Mouse (Mus musculus) stomach, embryonic 16.5 days (tissue): ENCODE results near the gene Naaladl1. TPM values are rescaled to one million over a fixed set of nuclear protein-coding genes. Genes with fewer than 3 reads are reported as not detected.

ENCODE experiments used
- ATAC-seq: fragments of 200-750 bp; cut with Nextera tagmentation; 2 replicates; pipeline ENCODE4 v1.8.0; 2017; ENCODE audit warnings: moderate number of reproducible peaks, moderate TSS enrichment; ENCODE audit not compliant: insufficient read depth, low FRiP score
- H3K27ac ChIP-seq: fragments of 300-500 bp; sonication (generic); 2 replicates; pipeline ENCODE4 v1.5.1; 2014; ENCODE audit warnings: low read length
- H3K27me3 ChIP-seq: fragments of 300-500 bp; sonication (generic); 2 replicates; pipeline ENCODE4 v1.6.1; 2014; ENCODE audit warnings: low read length, control low read depth, mixed read lengths; ENCODE audit not compliant: control insufficient read depth, insufficient read depth
- H3K36me3 ChIP-seq: fragments of 300-500 bp; sonication (generic); 2 replicates; pipeline ENCODE4 v1.6.1; 2014; ENCODE audit warnings: low read length; ENCODE audit not compliant: control insufficient read depth, insufficient read depth
- H3K4me1 ChIP-seq: fragments of 300-500 bp; sonication (generic); 2 replicates; pipeline ENCODE4 v1.6.1; 2014; ENCODE audit warnings: low read length, control low read depth, mixed read lengths; ENCODE audit not compliant: control insufficient read depth, insufficient read depth
- H3K4me2 ChIP-seq: fragments of 300-500 bp; sonication (generic); 2 replicates; pipeline ENCODE4 v1.6.1; 2014; ENCODE audit warnings: low read depth, low read length, mixed read lengths
- H3K4me3 ChIP-seq: fragments of 300-500 bp; sonication (generic); replicated peaks from 2 replicates; pipeline ENCODE4 v1.5.1; 2014; ENCODE audit warnings: mild to moderate bottlenecking, low read length
- H3K9ac ChIP-seq: fragments of 300-500 bp; sonication (generic); 2 replicates; pipeline ENCODE4 v1.6.1; 2014; ENCODE audit warnings: low read length
- H3K9me3 ChIP-seq: fragments of 300-500 bp; sonication (generic); replicated peaks from 2 replicates; pipeline ENCODE4 v1.6.1; 2016; ENCODE audit warnings: low read length, control low read depth; ENCODE audit not compliant: control insufficient read depth
- WGBS: fragments of 180-500 bp; shearing (Covaris S2); extraction: QIAGEN DNeasy Blood & Tissue Kit; methylation state at CpG from one replicate; pipeline ENCODE4 v1.1.7; 2014; 5-methylcytosine and 5-hydroxymethylcytosine counted together
- polyA plus RNA-seq: library from polyadenylated mRNA; unstranded; fragments of >200 nt; fragmentation: Nextera tagmentation; extraction: Ambion mirVana; gene quantifications from 2 replicates; pipeline ENCODE4 v1.2.1, GENCODE M21; 2015

The Naaladl1 gene
- polyA plus RNA-seq, 1 experiment from 2014 or later: 2.9 TPM

GRCm38 (mm10) chr19:6157220-6157619 lies 51.6 kb downstream of the Naaladl1 start:
- Histone ChIP-seq H3K36me3 (no peaks in the 10 kb centered on the region), H3K4me1 (no peaks in the 10 kb centered on the region), H3K9me3 (no peaks in the 10 kb centered on the region), H3K4me3 (no peak overlapping the region), H3K9ac (0 out of 2 replicates have a peak overlapping the region, but pooled peaks have one; percentile 43), H3K27me3 (no peaks in the 10 kb centered on the region), H3K27ac (no peak overlapping the region), H3K4me2 (no peak overlapping the region)
- ATAC-seq: no peak
- 67% methylated on average over 6 of the region's 6 CpGs for WGBS

DNA sequence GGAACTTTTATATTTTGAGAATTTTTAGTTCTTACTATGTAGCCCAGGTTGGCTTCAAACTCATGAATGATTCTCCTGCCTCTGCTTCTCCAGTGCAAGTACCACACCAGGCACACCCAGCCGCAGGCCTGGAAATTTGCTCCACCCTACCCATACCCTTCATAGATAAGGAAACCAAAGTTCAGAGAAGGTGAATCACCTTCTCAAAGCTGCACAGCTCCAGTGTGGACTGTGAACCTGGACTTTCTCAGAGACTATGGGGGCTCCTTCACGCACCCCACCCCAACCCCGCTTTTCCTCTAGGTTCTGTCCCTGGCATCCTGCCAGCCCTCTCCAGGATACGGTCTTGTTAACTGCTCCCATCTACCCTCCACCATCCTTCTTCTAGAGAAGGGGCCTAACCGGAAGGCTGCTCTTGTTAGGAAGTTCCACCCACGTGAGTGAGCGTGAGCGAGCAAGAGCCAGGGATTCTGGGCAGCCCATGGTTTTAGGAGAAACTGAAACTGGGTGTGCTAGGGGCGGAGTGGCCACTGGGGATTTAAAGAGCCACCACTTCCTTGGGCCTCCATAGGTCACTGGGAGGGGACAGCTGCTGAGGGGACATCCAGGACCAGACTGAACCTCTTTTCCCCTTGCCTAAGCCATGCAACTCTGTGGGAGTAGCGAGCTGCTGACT lies 58.4 kb downstream of the Naaladl1 start:
- no peaks in the 10 kb centered on the region for H3K27me3 ChIP-seq
- WGBS: 51% methylated on average over 10 of the region's 10 CpGs
- no peak overlapping the region for H3K9ac ChIP-seq
- 0 out of 2 replicates have a peak overlapping the region, but pooled peaks have one; percentile 27 for H3K4me2 ChIP-seq
- no peak overlapping the region for H3K4me3 ChIP-seq
- no peaks in the 10 kb centered on the region for H3K9me3 ChIP-seq
- peaks cover 5% of the 10 kb centered on the region; the same call in 1 of the 2 replicates for H3K4me1 ChIP-seq
- no peak overlapping the region for H3K27ac ChIP-seq
- H3K36me3 ChIP-seq: no peaks in the 10 kb centered on the region
- peak; percentile 29; the same call in 1 of the 2 replicates for ATAC-seq

Other genes with a start within 250 kb of the Naaladl1 start
- gene Frmd8, start 230.5 kb upstream of the Naaladl1 start, polyA plus RNA-seq: 27.4 and 29.5 TPM in 2 replicates
- 5.1 and 5.5 TPM in 2 replicates for gene Slc25a45, start 228.0 kb upstream of the Naaladl1 start, polyA plus RNA-seq
- 1.7 and 1.8 TPM in 2 replicates for gene Tigd3, start 211.6 kb upstream of the Naaladl1 start, polyA plus RNA-seq
- 117 and 127 TPM in 2 replicates for gene Dpf2, start 192.8 kb upstream of the Naaladl1 start, polyA plus RNA-seq
- gene Cdc42ep2, start 181.0 kb upstream of the Naaladl1 start, polyA plus RNA-seq: 13.4 and 13.9 TPM in 2 replicates
- 49.6 and 50.4 TPM in 2 replicates for gene Pola2, start 141.6 kb upstream of the Naaladl1 start, polyA plus RNA-seq
- gene Slc22a20, start 119.6 kb upstream of the Naaladl1 start, polyA plus RNA-seq: not detected in 2 replicates
- gene Capn1, start 89.9 kb upstream of the Naaladl1 start, polyA plus RNA-seq: 22.0 and 22.7 TPM in 2 replicates
- gene Syvn1, start 59.2 kb upstream of the Naaladl1 start, polyA plus RNA-seq: 27.5 and 29.2 TPM in 2 replicates
- gene Mrpl49, start 48.0 kb upstream of the Naaladl1 start, polyA plus RNA-seq: 63.2 and 65.9 TPM in 2 replicates
- gene Fau, start 47.9 kb upstream of the Naaladl1 start, polyA plus RNA-seq: 635 and 729 TPM in 2 replicates
- 25.0 and 26.0 TPM in 2 replicates for gene Znhit2, start 44.6 kb upstream of the Naaladl1 start, polyA plus RNA-seq
- gene Tm7sf2, start 37.4 kb upstream of the Naaladl1 start, polyA plus RNA-seq: 25.5 and 29.1 TPM in 2 replicates
- gene Vps51, start 28.6 kb upstream of the Naaladl1 start, polyA plus RNA-seq: 61.8 and 69.0 TPM in 2 replicates
- not detected in 2 replicates for gene Tmem262, start 25.7 kb upstream of the Naaladl1 start, polyA plus RNA-seq
- gene Gm28374, start 23.5 kb upstream of the Naaladl1 start, polyA plus RNA-seq: 0.71 and 1.3 TPM in 2 replicates
- gene Zfpl1, start 20.8 kb upstream of the Naaladl1 start, polyA plus RNA-seq: 62.7 and 70.3 TPM in 2 replicates
- 29.9 and 31.0 TPM in 2 replicates for gene Cdca5, start 20.8 kb upstream of the Naaladl1 start, polyA plus RNA-seq
- 0.19 TPM in 1 of 2 replicates, not detected in the other for gene AC131692.1, start 11.4 kb upstream of the Naaladl1 start, polyA plus RNA-seq
- 23.8 and 25.2 TPM in 2 replicates for gene Sac3d1, start 12.9 kb downstream of the Naaladl1 start, polyA plus RNA-seq
- gene Snx15, start 22.5 kb downstream of the Naaladl1 start, polyA plus RNA-seq: 30.9 and 31.9 TPM in 2 replicates
- gene Batf2, start 35.2 kb downstream of the Naaladl1 start, polyA plus RNA-seq: 0.25 and 0.44 TPM in 2 replicates
- gene Arl2, start 35.8 kb downstream of the Naaladl1 start, polyA plus RNA-seq: 96.8 and 106 TPM in 2 replicates
- not detected in 2 replicates for gene Majin, start 78.6 kb downstream of the Naaladl1 start, polyA plus RNA-seq
- gene Gpha2, start 120.6 kb downstream of the Naaladl1 start, polyA plus RNA-seq: 0.41 and 0.48 TPM in 2 replicates
- gene Ppp2r5b, start 130.1 kb downstream of the Naaladl1 start, polyA plus RNA-seq: 20.6 and 22.1 TPM in 2 replicates
- 9.3 and 11.2 TPM in 2 replicates for gene Atg2a, start 135.9 kb downstream of the Naaladl1 start, polyA plus RNA-seq
- gene Ehd1, start 170.9 kb downstream of the Naaladl1 start, polyA plus RNA-seq: 77.2 and 98.4 TPM in 2 replicates
- gene Cdc42bpg, start 200.7 kb downstream of the Naaladl1 start, polyA plus RNA-seq: 1.9 and 2.0 TPM in 2 replicates
- gene Men1, start 229.2 kb downstream of the Naaladl1 start, polyA plus RNA-seq: 59.0 and 60.2 TPM in 2 replicates
- 11.4 and 11.8 TPM in 2 replicates for gene Map4k2, start 235.4 kb downstream of the Naaladl1 start, polyA plus RNA-seq